In genomic region chr16:3246422-3246821, GRCm38 (mm10) we compare ENCODE assay signal across 17 mouse cellular contexts.
DNase-seq lines count a peak whose midpoint lies in the region; ATAC-seq and TF ChIP-seq lines count a peak whose summit lies in the region.
"Had no signal": no experiment of that assay in that cellular context is flagged by ENCODE, and none has a peak within 500 bp of the region (broad histone marks: within the 10 kb centered on the region; RNA-seq: fewer than 3 reads in every experiment).

No protein-coding gene starts in this region.

- no peaks in the 10 kb centered on the region for H3K27me3 ChIP-seq in heart, embryonic 14.5 days (ENCODE audit: control insufficient read depth, insufficient read depth, low read length)
- H3K27me3 ChIP-seq in liver, embryonic 13.5 days: no peaks in the 10 kb centered on the region
- H3K27me3 ChIP-seq in liver, embryonic 11.5 days (replicated peaks; ENCODE audit: control insufficient read depth, insufficient read depth, low read length): no peaks in the 10 kb centered on the region
- H3K27me3 ChIP-seq in intestine, postnatal 0 days (replicated peaks; ENCODE audit: control insufficient read depth, insufficient read depth, low read length): no peaks in the 10 kb centered on the region

- H3K4me3 ChIP-seq in heart, embryonic 14.5 days (ENCODE audit: control insufficient read depth in 1 of 2, insufficient read depth in 1 of 2, low read depth in 1 of 2, low read length in 2 of 2): no peak overlapping the region
- H3K4me3 ChIP-seq in liver, embryonic 13.5 days (replicated peaks): no peak overlapping the region
- no peak overlapping the region for H3K4me3 ChIP-seq in liver, embryonic 11.5 days (ENCODE audit: low read depth, low read length)
- H3K4me3 ChIP-seq in intestine, postnatal 0 days (ENCODE audit: low read depth, low read length): no peak overlapping the region
- no peak overlapping the region for H3K4me3 ChIP-seq in gastrocnemius, adult 2 months

- no peak overlapping the region for H3K27ac ChIP-seq in heart, embryonic 14.5 days (replicated peaks in 1 of 2; ENCODE audit: control insufficient read depth in 1 of 2, insufficient read depth in 1 of 2, low read depth in 2 of 2, low read length in 2 of 2)
- no peak overlapping the region for H3K27ac ChIP-seq in liver, embryonic 13.5 days
- H3K27ac ChIP-seq in liver, embryonic 11.5 days (ENCODE audit: low read depth, low read length): no peak overlapping the region
- no peak overlapping the region for H3K27ac ChIP-seq in intestine, postnatal 0 days (ENCODE audit: low read depth, low read length)
- H3K27ac ChIP-seq in gastrocnemius, adult 2 months: no peak overlapping the region

- no peaks in the 10 kb centered on the region for H3K4me1 ChIP-seq in heart, embryonic 14.5 days (ENCODE audit: control insufficient read depth in 2 of 2, insufficient read depth in 2 of 2, low read length in 2 of 2)
- H3K4me1 ChIP-seq in liver, embryonic 13.5 days (replicated peaks): no peaks in the 10 kb centered on the region
- no peaks in the 10 kb centered on the region for H3K4me1 ChIP-seq in liver, embryonic 11.5 days (replicated peaks; ENCODE audit: control insufficient read depth, insufficient read depth, low read length)
- no peaks in the 10 kb centered on the region for H3K4me1 ChIP-seq in intestine, postnatal 0 days (replicated peaks; ENCODE audit: control insufficient read depth, insufficient read depth, low read length)

- no peak for DNase-seq in heart, adult 8-10 months (ENCODE audit: low spot score)
- DNase-seq in liver, embryonic 13.5 days: no peak
- DNase-seq in liver, embryonic 11.5 days (ENCODE audit: low spot score): no peak
- DNase-seq in gastrocnemius, adult 2 months: no peak
- no peak for DNase-seq in left cerebral cortex, postnatal 4 days
- DNase-seq: adrenal gland, postnatal 14 days; B cell, adult 2 months; cerebellum, postnatal 25 days; gastrocnemius, postnatal 14 days; layer of hippocampus, postnatal 36 days; lung, postnatal 14 days; thymus, adult 18-20 months had no signal

- H3K4me2 ChIP-seq in heart, embryonic 14.5 days (ENCODE audit: low read length): no peak overlapping the region
- H3K4me2 ChIP-seq in liver, embryonic 13.5 days: no peak overlapping the region
- no peak overlapping the region for H3K4me2 ChIP-seq in liver, embryonic 11.5 days
- H3K4me2 ChIP-seq in intestine, postnatal 0 days (replicated peaks; ENCODE audit: low read depth): no peak overlapping the region

- no peaks in the 10 kb centered on the region for H3K36me3 ChIP-seq in heart, embryonic 14.5 days (ENCODE audit: control insufficient read depth, insufficient read depth, low read length)
- no peaks in the 10 kb centered on the region for H3K36me3 ChIP-seq in liver, embryonic 13.5 days
- no peaks in the 10 kb centered on the region for H3K36me3 ChIP-seq in liver, embryonic 11.5 days (ENCODE audit: control insufficient read depth, insufficient read depth, low read length)
- H3K36me3 ChIP-seq in intestine, postnatal 0 days (ENCODE audit: control insufficient read depth, insufficient read depth): no peaks in the 10 kb centered on the region

- peak; percentile 29; the same call in 1 of the 2 replicates for ATAC-seq in heart, embryonic 14.5 days (ENCODE audit: insufficient number of reproducible peaks, insufficient read depth, low FRiP score, low read depth)
- peak; percentile 35; the same call in 1 of the 2 replicates for ATAC-seq in liver, embryonic 13.5 days (ENCODE audit: low read depth)
- no peak for ATAC-seq in liver, embryonic 11.5 days (replicated peaks; ENCODE audit: low FRiP score)
- ATAC-seq in intestine, postnatal 0 days: peak; percentile 26; the same call in 1 of the 2 replicates
- peak; percentile 35; the same call in 1 of the 2 replicates for ATAC-seq in neutrophil, adult 5-6 weeks (ENCODE audit: extremely low read depth, insufficient number of reproducible peaks, low FRiP score, poor library complexity, severe bottlenecking)
- ATAC-seq: forebrain, embryonic 14.5 days; inflammation-experienced regulatory T-cells, adult 6 months had no signal

- no peak overlapping the region for H3K9ac ChIP-seq in heart, embryonic 14.5 days (ENCODE audit: low read length)
- H3K9ac ChIP-seq in liver, embryonic 13.5 days: no peak overlapping the region
- H3K9ac ChIP-seq in liver, embryonic 11.5 days (ENCODE audit: low read depth, low read length): no peak overlapping the region
- no peak overlapping the region for H3K9ac ChIP-seq in intestine, postnatal 0 days (ENCODE audit: low read depth, low read length)

- intact Hi-C loops in gastrocnemius, adult 2 months (cut with DNase I): no loop called here
- intact Hi-C loops in left cerebral cortex, postnatal 4 days (cut with DNase I): no loop called here

- H3K9me3 ChIP-seq in heart, embryonic 14.5 days (ENCODE audit: control insufficient read depth, low read length): peaks cover 31% of the 10 kb centered on the region
- peaks cover 4% of the 10 kb centered on the region; the same call in 1 of the 2 replicates for H3K9me3 ChIP-seq in liver, embryonic 13.5 days (replicated peaks)
- H3K9me3 ChIP-seq in liver, embryonic 11.5 days (ENCODE audit: control insufficient read depth, low read length): peaks cover 15% of the 10 kb centered on the region
- H3K9me3 ChIP-seq in intestine, postnatal 0 days (ENCODE audit: control insufficient read depth): peaks cover 21% of the 10 kb centered on the region

- no peak for TF ChIP-seq CTCF in intestine, postnatal 0 days (IDR thresholded peaks at IDR 0.05; ENCODE audit: low read depth)
- TF ChIP-seq CTCF in gastrocnemius, adult 2 months (IDR thresholded peaks at IDR 0.05): no peak
